Mouse (Mus musculus) cortical plate, adult 2 months (tissue): ENCODE measurements at regions not wholly inside any gene's neighbourhood (a gene's known extent, or its start where the extent isn't known, plus 50 kb on each side); places are given as distances from the start of the nearest gene placed in this dataset.
"Not testable (repeated sequence)": the region's sequence is repeated elsewhere in the genome, so short reads cannot be mapped to it uniquely, and the experiment has no call there.

Source experiments
- H3K27ac ChIP-seq: fragments of 200-500 bp; 2 replicates; pipeline ENCODE4 v1.5.1; 2012; ENCODE audit warnings: low read length, control low read depth, inconsistent platforms; ENCODE audit not compliant: insufficient read depth
- H3K4me1 ChIP-seq: fragments of 200-500 bp; 2 replicates; pipeline ENCODE4 v1.6.1; 2011; ENCODE audit warnings: low read length; ENCODE audit not compliant: control insufficient read depth, insufficient read depth
- H3K4me3 ChIP-seq: fragments of 200-500 bp; 2 replicates; pipeline ENCODE4 v1.5.1; 2011; ENCODE audit warnings: mild to moderate bottlenecking, low read length, control low read depth; ENCODE audit not compliant: insufficient read depth
- CTCF ChIP-seq: fragments of 200-500 bp; IDR thresholded peaks from 2 replicates; pipeline ENCODE4 v1.5.1; 2011; ENCODE audit warnings: mild to moderate bottlenecking, control low read depth, low read length; ENCODE audit not compliant: insufficient read depth; ENCODE audit errors: extremely low read depth
- POLR2A ChIP-seq: fragments of 200-500 bp; IDR thresholded peaks from 2 replicates; pipeline ENCODE4 v1.6.1; 2011; ENCODE audit warnings: mild to moderate bottlenecking, low read length, control low read depth; ENCODE audit not compliant: insufficient read depth; ENCODE audit errors: extremely low read depth

- Histone ChIP-seq H3K27ac (no peak overlapping the region), H3K4me1 (0 out of 2 replicates have a peak, but pooled peaks cover 1% of the 10 kb centered on the region), H3K4me3 (no peak overlapping the region)
- no peak for TF ChIP-seq POLR2A
- TF ChIP-seq CTCF, result no peak
Observed at GRCm38 (mm10) chr3:34747499-34748093, 97.4 kb downstream of the Sox2 start.

DNA sequence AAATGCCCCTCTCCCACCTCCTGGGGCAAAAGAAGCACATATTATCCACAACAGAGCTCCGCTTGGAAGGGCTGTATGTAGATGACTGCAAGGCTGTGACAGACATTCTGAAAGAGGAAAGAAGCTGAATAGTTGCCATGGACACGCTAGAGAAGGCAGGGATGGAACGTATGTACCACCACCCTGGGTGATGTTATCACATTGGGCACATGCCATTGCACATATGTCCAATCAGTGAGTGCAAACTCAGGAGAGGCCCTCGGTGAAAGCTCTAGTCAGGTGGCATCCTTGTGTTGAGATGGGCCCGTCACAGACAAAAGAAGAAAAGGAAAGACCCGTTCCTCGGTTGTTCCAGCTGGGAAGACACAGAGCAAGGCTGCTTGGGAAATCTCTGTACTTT, 99.8 kb downstream of the Sox2 start:
- no peak for TF ChIP-seq CTCF
- TF ChIP-seq POLR2A, result no peak
- H3K27ac ChIP-seq, result no peak overlapping the region
- no peak overlapping the region for H3K4me3 ChIP-seq
- 0 out of 2 replicates have a peak, but pooled peaks cover 1% of the 10 kb centered on the region for H3K4me1 ChIP-seq

DNA sequence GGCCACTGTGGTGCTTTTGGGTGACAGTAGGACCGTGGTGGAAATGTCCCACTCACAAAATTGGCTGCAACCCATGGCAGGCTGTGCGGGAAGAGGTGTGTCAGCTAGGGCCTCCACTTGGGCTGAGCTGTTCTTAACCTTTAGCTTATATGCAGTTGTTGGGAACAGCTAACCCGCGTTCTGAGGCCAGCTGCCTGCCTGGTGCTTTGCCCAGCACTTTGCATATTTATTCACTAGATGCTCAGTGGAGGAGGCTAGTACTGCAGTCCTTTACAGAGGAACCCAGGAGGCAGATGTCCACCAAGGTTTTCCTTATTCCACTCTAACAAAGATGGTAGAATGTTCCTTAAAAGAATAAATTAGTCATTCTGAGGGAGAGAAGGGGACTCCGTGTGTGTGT, 101.3 kb downstream of the Sox2 start:
- Histone ChIP-seq H3K27ac (no peak overlapping the region), H3K4me3 (no peak overlapping the region), H3K4me1 (0 out of 2 replicates have a peak, but pooled peaks cover 1% of the 10 kb centered on the region)
- TF ChIP-seq POLR2A (no peak), CTCF (no peak)

DNA sequence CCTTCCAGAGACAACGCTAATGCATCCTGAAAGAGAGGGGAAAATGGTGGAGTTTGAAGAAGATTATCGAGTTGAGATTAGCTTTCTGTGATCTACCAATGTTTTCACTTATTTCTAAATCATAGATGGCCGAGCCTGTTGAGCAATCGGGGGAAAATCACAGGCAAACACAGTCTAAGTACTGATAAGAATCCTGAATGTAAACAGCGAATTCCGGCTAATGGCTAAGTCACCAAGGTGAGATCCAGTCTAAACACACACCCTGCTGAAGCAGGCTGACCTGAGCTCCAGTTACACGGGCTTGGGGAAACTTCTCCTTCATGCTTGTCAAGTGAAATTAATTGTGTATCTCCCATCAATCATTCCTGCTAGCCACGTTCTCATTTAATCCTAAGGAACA, 103.4 kb downstream of the Sox2 start:
- Histone ChIP-seq H3K27ac (no peak overlapping the region), H3K4me1 (0 out of 2 replicates have a peak, but pooled peaks cover 1% of the 10 kb centered on the region), H3K4me3 (no peak overlapping the region)
- TF ChIP-seq POLR2A, result no peak
- TF ChIP-seq CTCF, result no peak

DNA sequence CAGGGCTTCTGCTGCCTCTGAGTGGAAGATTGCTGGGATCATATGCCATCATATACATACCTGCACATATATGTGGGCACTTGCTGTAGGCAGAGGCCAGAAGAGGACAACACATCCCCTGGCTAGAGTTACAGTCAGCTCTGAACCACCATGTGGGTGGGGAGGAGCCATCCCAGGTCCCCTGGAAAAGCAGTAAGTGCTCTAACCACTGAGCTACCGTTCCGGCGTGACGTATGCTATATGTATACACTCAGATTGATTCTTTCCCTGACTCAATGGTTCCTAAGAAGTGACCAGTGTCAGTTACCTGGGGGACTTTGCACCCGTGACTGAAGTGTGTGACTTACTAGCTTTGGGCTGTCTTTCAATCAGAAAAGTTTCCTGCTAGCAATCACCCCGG, 104.6 kb downstream of the Sox2 start:
- Histone ChIP-seq H3K4me3 (no peak overlapping the region), H3K4me1 (0 out of 2 replicates have a peak, but pooled peaks cover 1% of the 10 kb centered on the region), H3K27ac (no peak overlapping the region)
- TF ChIP-seq POLR2A (no peak), CTCF (no peak)

GRCm38 (mm10) chr3:34755282-34755681, 105.1 kb downstream of the Sox2 start:
- H3K4me1 ChIP-seq, H3K4me3 ChIP-seq, H3K27ac ChIP-seq: not testable (repeated sequence)

DNA sequence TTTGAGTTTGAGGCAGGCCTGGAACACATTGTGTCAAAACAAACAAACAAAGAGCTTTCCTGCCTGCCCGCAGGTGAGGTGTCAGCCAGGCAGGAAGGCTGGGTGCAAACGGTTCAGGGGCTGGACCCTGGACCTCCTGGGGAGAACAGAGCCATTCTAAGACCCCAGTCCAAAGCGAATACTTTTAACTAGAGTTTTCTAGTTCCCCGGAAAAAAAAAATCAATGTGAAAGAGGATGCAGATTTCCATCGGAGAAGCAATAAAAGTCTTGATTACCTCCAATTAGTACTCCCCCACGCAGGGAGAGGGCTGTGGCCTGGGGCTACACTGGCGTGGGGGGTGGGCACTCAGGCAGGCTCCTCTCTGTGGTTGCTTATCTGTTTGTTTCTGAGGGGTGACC, 106.4 kb downstream of the Sox2 start:
- Histone ChIP-seq H3K4me3 (no peak overlapping the region), H3K4me1 (no peaks in the 10 kb centered on the region), H3K27ac (no peak overlapping the region)
- TF ChIP-seq POLR2A (no peak), CTCF (no peak)

GRCm38 (mm10) chr3:34757130-34757529, 106.9 kb downstream of the Sox2 start:
- H3K4me1 ChIP-seq, result no peaks in the 10 kb centered on the region
- no peak overlapping the region for H3K4me3 ChIP-seq
- H3K27ac ChIP-seq, result no peak overlapping the region
- TF ChIP-seq CTCF (no peak), POLR2A (no peak)

DNA sequence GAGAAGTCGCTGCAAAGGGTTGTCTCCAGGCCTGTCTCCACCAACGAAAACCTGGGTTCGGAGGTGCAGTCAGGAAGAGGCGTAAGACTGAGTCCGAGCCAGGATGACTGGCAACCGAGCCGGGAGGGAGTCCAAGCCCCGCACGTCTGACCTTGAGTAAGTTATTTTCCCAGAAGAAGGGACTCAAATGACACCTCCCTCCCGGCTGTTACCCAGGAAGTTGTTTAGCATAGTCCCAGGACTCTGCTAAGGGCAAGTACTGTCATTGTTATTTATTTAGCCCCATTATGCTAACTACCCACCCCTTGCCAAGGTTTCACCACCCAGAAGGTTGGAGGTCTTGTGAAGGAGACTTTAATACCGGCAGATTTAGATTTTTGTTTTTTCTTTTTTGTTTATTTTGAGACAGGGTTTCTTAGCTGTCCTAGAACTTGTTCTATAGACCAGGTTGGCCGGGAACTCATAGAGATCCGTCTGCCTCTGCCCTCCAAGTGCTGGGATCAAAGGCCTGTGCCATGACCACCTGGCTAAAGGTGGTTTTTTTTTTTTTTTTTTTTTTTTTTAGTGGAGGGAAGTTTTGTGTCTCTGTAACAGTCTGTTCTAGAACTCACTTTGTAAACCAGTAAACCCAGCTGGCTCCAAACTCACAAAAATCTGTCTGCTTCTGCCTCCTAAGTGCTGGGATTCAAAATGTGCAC, 107.8 kb downstream of the Sox2 start:
- Histone ChIP-seq H3K4me3 (no peak overlapping the region), H3K4me1 (no peaks in the 10 kb centered on the region), H3K27ac (no peak overlapping the region)
- TF ChIP-seq POLR2A, result no peak
- TF ChIP-seq CTCF, result no peak

DNA sequence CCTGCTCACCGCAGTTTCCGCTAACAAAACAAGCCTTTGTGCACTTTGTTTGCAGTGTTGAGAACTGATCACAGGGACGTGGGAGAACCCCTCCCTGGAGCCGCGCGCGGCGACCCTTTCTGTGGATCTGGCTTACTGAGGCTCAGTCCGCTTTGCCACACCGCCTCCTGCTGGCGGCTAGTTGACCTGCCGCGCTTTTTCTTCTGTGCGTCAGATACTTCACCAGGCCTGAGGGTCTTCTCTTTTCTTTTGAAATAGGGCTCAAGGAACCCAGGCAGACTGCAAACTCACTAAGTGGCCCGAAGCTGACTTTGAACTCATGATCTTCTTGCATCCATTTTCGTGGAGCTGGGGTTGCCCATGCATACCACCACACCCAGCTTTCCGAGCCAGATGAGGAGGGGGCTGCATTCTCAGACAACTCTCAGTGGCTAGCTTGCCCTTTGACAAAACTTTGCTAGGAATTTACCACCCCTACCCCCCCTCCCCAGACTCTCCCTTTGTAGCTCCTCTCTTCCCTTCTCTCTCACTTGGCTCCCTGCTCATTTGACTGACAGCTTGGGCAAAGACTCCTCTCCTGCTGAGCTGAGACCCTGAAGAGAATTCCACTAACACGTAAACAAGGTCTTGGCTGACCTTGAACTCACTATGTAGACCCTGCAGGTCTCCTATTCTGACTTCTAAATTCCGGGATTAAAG, 109.9 kb downstream of the Sox2 start:
- H3K4me1 ChIP-seq, result no peaks in the 10 kb centered on the region
- H3K4me3 ChIP-seq, result no peak overlapping the region
- H3K27ac ChIP-seq, result no peak overlapping the region
- TF ChIP-seq POLR2A (no peak), CTCF (no peak)

DNA sequence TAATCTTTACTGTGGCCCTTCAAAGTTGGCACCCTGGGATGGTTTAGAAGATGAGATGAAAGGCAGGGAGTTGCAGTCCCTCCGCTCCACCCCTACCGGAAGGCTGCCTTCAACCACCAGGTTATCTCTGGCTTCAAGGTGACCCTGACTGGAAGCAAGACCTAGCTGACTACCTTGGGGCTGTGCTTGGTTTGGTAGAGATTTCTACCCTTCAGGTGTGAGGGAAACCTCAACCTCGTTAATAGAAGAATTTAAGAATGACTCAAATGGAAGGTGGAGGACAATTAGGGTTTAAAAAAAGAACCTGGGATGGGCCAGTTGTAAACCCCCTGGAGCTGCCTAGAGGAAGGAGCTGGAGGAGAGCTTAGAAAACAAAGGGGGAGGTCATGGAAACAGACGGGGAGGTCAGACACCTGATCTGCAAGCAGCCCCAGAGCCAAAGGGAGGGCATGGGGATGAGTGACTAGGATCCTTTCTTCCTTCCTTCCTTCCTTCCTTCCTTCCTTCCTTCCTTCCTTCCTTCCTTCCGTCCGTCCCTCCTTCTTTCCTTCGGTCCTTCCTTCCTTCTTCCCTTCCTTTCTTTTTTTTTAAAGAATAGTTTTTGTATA, 111.1 kb downstream of the Sox2 start:
- Histone ChIP-seq H3K27ac (no peak overlapping the region), H3K4me3 (no peak overlapping the region), H3K4me1 (no peaks in the 10 kb centered on the region)
- TF ChIP-seq POLR2A (no peak), CTCF (no peak)
